In genomic region chr4:42902174-42902573, GRCm38 (mm10) we compare ENCODE assay signal across 10 mouse cellular contexts. TPM values are rescaled to one million over a fixed set of nuclear protein-coding genes. Genes with fewer than 3 reads are reported as not detected.
A peak's percentile ranks its signal among the peaks of the same experiment; 100 is the strongest.
DNase-seq lines count a peak whose midpoint lies in the region; ATAC-seq and TF ChIP-seq lines count a peak whose summit lies in the region.
"Had no signal": no experiment of that assay in that cellular context is flagged by ENCODE, and none has a peak within 500 bp of the region (broad histone marks: within the 10 kb centered on the region; RNA-seq: fewer than 3 reads in every experiment).

No protein-coding gene starts in this region.

- no peaks in the 10 kb centered on the region for H3K36me3 ChIP-seq in kidney, adult 2 months (ENCODE audit: control insufficient read depth, insufficient read depth, low read length)
- H3K36me3 ChIP-seq in kidney, embryonic 15.5 days, result no peaks in the 10 kb centered on the region
- H3K36me3 ChIP-seq in forebrain, embryonic 10.5 days (replicated peaks), result no peaks in the 10 kb centered on the region
- H3K36me3 ChIP-seq: stomach, embryonic 15.5 days had no signal

- no peak overlapping the region for H3K9ac ChIP-seq in kidney, embryonic 15.5 days
- H3K9ac ChIP-seq: stomach, embryonic 15.5 days had no signal

- no peaks in the 10 kb centered on the region for H3K4me1 ChIP-seq in kidney, adult 2 months (ENCODE audit: control insufficient read depth, insufficient read depth, low read length)
- H3K4me1 ChIP-seq in kidney, embryonic 15.5 days, result no peaks in the 10 kb centered on the region
- peaks cover 13% of the 10 kb centered on the region for H3K4me1 ChIP-seq in forebrain, embryonic 10.5 days
- H3K4me1 ChIP-seq: stomach, embryonic 15.5 days had no signal

- no peaks in the 10 kb centered on the region; the same call in 1 of the 2 replicates for H3K27me3 ChIP-seq in kidney, adult 2 months (replicated peaks; ENCODE audit: control insufficient read depth, insufficient read depth, low read length)
- peaks cover 3% of the 10 kb centered on the region; the same call in 1 of the 2 replicates for H3K27me3 ChIP-seq in kidney, embryonic 15.5 days
- H3K27me3 ChIP-seq in forebrain, embryonic 10.5 days (ENCODE audit: poor library complexity, severe bottlenecking), result 0 out of 2 replicates have a peak, but pooled peaks cover 6% of the 10 kb centered on the region

- TF ChIP-seq POLR2A in kidney, adult 2 months (IDR thresholded peaks at IDR 0.05; ENCODE audit: low read depth, low read length), result no peak

- no peak for DNase-seq in kidney, adult 2 months
- peak; percentile 66 for DNase-seq in ES-CJ7 (ENCODE audit: low read depth, low spot score)
- peak; percentile 37 for DNase-seq in brain, adult 2 months (ENCODE audit: low read depth, low spot score)
- DNase-seq in lung, postnatal 10 days, result peak; percentile 27
- DNase-seq in forebrain, embryonic 10.5 days (ENCODE audit: extremely low spot score, low spot score), result no peak
- DNase-seq in layer of hippocampus, adult 9-11 months, result no peak
- DNase-seq in left cerebral cortex, adult 9 months (ENCODE audit: low spot score in 2 of 2), result no peak

- peak; percentile 44 for TF ChIP-seq CTCF in kidney, adult 2 months (conservative IDR thresholded peaks at IDR 0.05; ENCODE audit: insufficient read depth, insufficient read length, low read depth, low read length)

- H3K4me2 ChIP-seq in kidney, embryonic 15.5 days, result no peak overlapping the region
- H3K4me2 ChIP-seq: stomach, embryonic 15.5 days had no signal

- ATAC-seq in kidney, embryonic 15.5 days (replicated peaks; ENCODE audit: low FRiP score), result no peak

- H3K4me3 ChIP-seq in kidney, adult 2 months (ENCODE audit: insufficient read depth, low read depth, low read length), result no peak overlapping the region
- H3K4me3 ChIP-seq in kidney, embryonic 15.5 days (replicated peaks), result no peak overlapping the region
- H3K4me3 ChIP-seq in forebrain, embryonic 10.5 days, result no peak overlapping the region
- H3K4me3 ChIP-seq: stomach, embryonic 15.5 days had no signal

- 58% methylated on average over 9 of the region's 9 CpGs for whole genome bisulfite sequencing in kidney, adult 2 months
- WGBS in kidney, embryonic 15.5 days, result 59% methylated on average over 9 of the region's 9 CpGs
- WGBS in forebrain, embryonic 10.5 days, result 64% methylated on average over 9 of the region's 9 CpGs

- no peak overlapping the region for H3K27ac ChIP-seq in kidney, adult 2 months (ENCODE audit: insufficient read depth, low read depth, low read length)
- no peak overlapping the region for H3K27ac ChIP-seq in kidney, embryonic 15.5 days
- no peak overlapping the region for H3K27ac ChIP-seq in forebrain, embryonic 10.5 days
- H3K27ac ChIP-seq: stomach, embryonic 15.5 days had no signal

- H3K9me3 ChIP-seq in kidney, embryonic 15.5 days (replicated peaks), result no peaks in the 10 kb centered on the region
- no peaks in the 10 kb centered on the region for H3K9me3 ChIP-seq in forebrain, embryonic 10.5 days
- H3K9me3 ChIP-seq: stomach, embryonic 15.5 days had no signal

RNA-seq across cellular contexts. Expression of gene Phf24, which starts 14.3 kb away (rescaled TPM):
- polyA plus RNA-seq in kidney, adult 2 months (2012; rRNA removed), result 1.1 TPM in 2 replicates
- 0.26 and 0.93 TPM in 2 replicates for polyA plus RNA-seq in kidney, embryonic 15.5 days (2015; fragmentation: Nextera tagmentation; extraction: Ambion mirVana)
- 0.33 and 0.51 TPM in 2 replicates for polyA plus RNA-seq in forebrain, embryonic 10.5 days (2016; fragmentation: Nextera tagmentation; extraction: Ambion mirVana)

RNA-seq across cellular contexts. Expression of gene Fam205c, which starts 28.1 kb away (rescaled TPM):
- not detected in 2 replicates for polyA plus RNA-seq in kidney, adult 2 months (2012; rRNA removed)
- polyA plus RNA-seq in kidney, embryonic 15.5 days (2015; fragmentation: Nextera tagmentation; extraction: Ambion mirVana), result 0.18 TPM in 1 of 2 replicates, not detected in the other
- polyA plus RNA-seq in forebrain, embryonic 10.5 days (2016; fragmentation: Nextera tagmentation; extraction: Ambion mirVana), result 0.18 and 0.53 TPM in 2 replicates
- polyA plus RNA-seq: lung, embryonic 16.5 days had no signal

RNA-seq across cellular contexts. Expression of gene Gm12394, which starts 45.6 kb away (rescaled TPM):
- not detected in 2 replicates for polyA plus RNA-seq in kidney, adult 2 months (2012; rRNA removed)
- 0.09 and 0.13 TPM in 2 replicates for polyA plus RNA-seq in kidney, embryonic 15.5 days (2015; fragmentation: Nextera tagmentation; extraction: Ambion mirVana)
- polyA plus RNA-seq in forebrain, embryonic 10.5 days (2016; fragmentation: Nextera tagmentation; extraction: Ambion mirVana), result 0.27 and 0.37 TPM in 2 replicates
- polyA plus RNA-seq: stomach, embryonic 15.5 days had no signal

RNA-seq across cellular contexts. Expression of gene Dnajb5, which starts 47.4 kb away (rescaled TPM):
- polyA plus RNA-seq in kidney, adult 2 months (2012; rRNA removed), result 6.5 and 8.1 TPM in 2 replicates
- polyA plus RNA-seq in kidney, embryonic 15.5 days (2015; fragmentation: Nextera tagmentation; extraction: Ambion mirVana), result 6.9 and 10.0 TPM in 2 replicates
- polyA plus RNA-seq in forebrain, embryonic 10.5 days (2016; fragmentation: Nextera tagmentation; extraction: Ambion mirVana), result 11.5 and 16.2 TPM in 2 replicates

RNA-seq across cellular contexts. Expression of gene Fam205a1, which starts 48.5 kb away (rescaled TPM):
- polyA plus RNA-seq in kidney, adult 2 months (2012; rRNA removed), result 0.05 TPM in 1 of 2 replicates, not detected in the other
- polyA plus RNA-seq in kidney, embryonic 15.5 days (2015; fragmentation: Nextera tagmentation; extraction: Ambion mirVana), result not detected in 2 replicates
- polyA plus RNA-seq in forebrain, embryonic 10.5 days (2016; fragmentation: Nextera tagmentation; extraction: Ambion mirVana), result 0.07 TPM in 1 of 2 replicates, not detected in the other
- polyA plus RNA-seq: stomach, embryonic 15.5 days had no signal

Comparison
In these comparisons a context has a peak if more than half of its experiments do, and no peak if none do; other contexts are left out.
1. DNase-seq: peak in ES-CJ7 (single experiment), brain, adult 2 months (single experiment) and lung, postnatal 10 days (single experiment); none in kidney, adult 2 months (single experiment), forebrain, embryonic 10.5 days (single experiment), layer of hippocampus, adult 9-11 months (single experiment) and left cerebral cortex, adult 9 months (0 of 2).